Mouse (Mus musculus): Measurements from ENCODE around the gene Slc9a5. TPM values are rescaled to one million over a fixed set of nuclear protein-coding genes. Genes with fewer than 3 reads are reported as not detected.

Slc9a5 gene
- polyA plus RNA-seq, 1 experiment, result 5.0 TPM

DNA sequence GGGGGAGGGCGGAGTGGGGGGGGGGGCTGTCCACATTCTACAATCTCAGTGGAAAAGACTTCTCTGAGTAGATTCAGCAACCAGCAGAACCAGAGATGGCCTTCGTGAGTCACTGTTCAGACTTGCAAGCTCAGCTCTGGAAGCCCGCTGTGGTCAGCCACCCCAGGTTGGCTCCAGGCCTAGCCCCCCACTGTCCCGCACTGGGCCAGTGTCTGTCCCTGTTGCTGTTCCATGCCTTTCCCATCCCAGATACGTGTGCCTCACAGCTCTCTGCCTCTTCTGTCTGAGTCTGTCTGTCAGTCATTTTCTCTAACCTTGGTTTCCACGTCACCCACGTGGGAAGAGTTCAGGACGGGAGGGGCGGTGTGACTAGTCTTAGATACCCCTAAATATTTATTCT, 23.8 kb downstream of the Slc9a5 start:
- H3K27ac ChIP-seq (ENCODE audit: insufficient read depth, low read depth, low read length), result no peak overlapping the region

DNA sequence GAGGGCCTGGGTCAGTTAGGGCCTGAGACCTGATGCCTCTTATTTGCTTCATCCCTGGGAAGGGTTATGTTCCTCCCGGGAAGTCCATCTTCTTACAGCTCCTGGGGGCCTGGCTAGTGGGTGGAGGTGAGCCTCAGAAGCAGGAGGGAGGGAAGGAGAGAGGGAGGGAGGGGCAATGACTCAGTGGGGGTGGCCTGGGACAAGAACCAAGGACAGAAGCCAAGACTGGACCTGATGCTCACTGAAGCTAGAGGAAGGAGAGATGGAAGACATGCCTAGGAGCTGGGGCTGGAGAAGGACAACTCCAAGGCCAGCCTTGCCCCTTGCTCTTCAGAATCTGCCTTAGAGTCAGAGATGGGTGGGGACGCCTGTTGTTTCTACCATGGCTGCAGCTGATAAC, 24.4 kb downstream of the Slc9a5 start, which contains the start of gene Plekhg4:
Gene Plekhg4, plus strand, starts transcription at position 243 of the 400 bp plus-strand sequence.
- Histone ChIP-seq H3K4me1 (ENCODE audit: control insufficient read depth, insufficient read depth, low read length) (0 out of 2 replicates have a peak, but pooled peaks cover 2% of the 10 kb centered on the region), H3K27ac (ENCODE audit: insufficient read depth, low read depth, low read length) (no peak within 1 kb of the TSS), H3K4me3 (ENCODE audit: insufficient read depth, low read length) (no peak within 1 kb of the TSS)
- TF ChIP-seq CTCF (IDR thresholded peaks at IDR 0.05; ENCODE audit: low read depth, low read length), result no peak
- TF ChIP-seq POLR2A (IDR thresholded peaks at IDR 0.05; ENCODE audit: borderline replicate concordance, low read depth, low read length), result no peak

More for the DNA sequence above, 23.8 kb downstream of the Slc9a5 start:
- Histone ChIP-seq H3K4me3 (ENCODE audit: insufficient read depth, low read length) (no peak overlapping the region), H3K4me1 (ENCODE audit: control insufficient read depth, insufficient read depth, low read length) (0 out of 2 replicates have a peak, but pooled peaks cover 2% of the 10 kb centered on the region)
- TF ChIP-seq CTCF (IDR thresholded peaks at IDR 0.05; ENCODE audit: low read depth, low read length), result no peak
- no peak for TF ChIP-seq POLR2A (IDR thresholded peaks at IDR 0.05; ENCODE audit: borderline replicate concordance, low read depth, low read length)

GRCm38 (mm10) chr8:105374513-105374966, 25.9 kb downstream of the Slc9a5 start:
- Histone ChIP-seq H3K27ac (ENCODE audit: insufficient read depth, low read depth, low read length) (no peak overlapping the region), H3K4me1 (ENCODE audit: control insufficient read depth, insufficient read depth, low read length) (0 out of 2 replicates have a peak, but pooled peaks cover 2% of the 10 kb centered on the region), H3K4me3 (ENCODE audit: insufficient read depth, low read length) (no peak overlapping the region)
- TF ChIP-seq POLR2A (IDR thresholded peaks at IDR 0.05; ENCODE audit: borderline replicate concordance, low read depth, low read length) (no peak), CTCF (IDR thresholded peaks at IDR 0.05; ENCODE audit: low read depth, low read length) (peak; percentile 25; the same call in 1 of the 2 replicates)

- TF ChIP-seq POLR2A (IDR thresholded peaks at IDR 0.05; ENCODE audit: borderline replicate concordance, low read depth, low read length) (no peak), CTCF (IDR thresholded peaks at IDR 0.05; ENCODE audit: low read depth, low read length) (no peak)
- Histone ChIP-seq H3K27ac (ENCODE audit: insufficient read depth, low read depth, low read length) (no peak overlapping the region), H3K4me3 (ENCODE audit: insufficient read depth, low read length) (no peak overlapping the region), H3K4me1 (ENCODE audit: control insufficient read depth, insufficient read depth, low read length) (no peaks in the 10 kb centered on the region)
Observed at GRCm38 (mm10) chr8:105378673-105379072, 30.0 kb downstream of the Slc9a5 start.

DNA sequence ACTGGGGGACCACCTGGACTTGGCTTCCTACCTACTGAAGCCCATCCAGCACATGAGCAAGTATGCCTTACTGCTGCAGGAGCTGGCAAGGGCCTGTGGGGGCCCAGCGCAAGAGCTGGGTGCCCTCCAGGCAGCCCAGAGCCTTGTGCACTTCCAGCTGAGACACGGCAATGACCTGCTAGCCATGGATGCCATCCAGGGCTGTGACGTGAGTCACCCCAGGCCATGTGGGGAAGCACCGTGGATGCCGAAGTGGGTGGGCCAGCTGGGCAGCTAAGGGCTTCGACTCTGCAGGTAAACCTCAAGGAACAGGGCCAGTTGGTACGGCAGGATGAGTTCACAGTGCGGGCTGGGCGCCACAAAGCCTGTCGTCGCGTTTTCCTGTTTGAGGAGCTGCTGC, 31.7 kb downstream of the Slc9a5 start:
- Histone ChIP-seq H3K4me3 (ENCODE audit: insufficient read depth, low read length) (no peak overlapping the region), H3K4me1 (ENCODE audit: control insufficient read depth, insufficient read depth, low read length) (peaks cover 9% of the 10 kb centered on the region), H3K27ac (ENCODE audit: insufficient read depth, low read depth, low read length) (no peak overlapping the region)
- TF ChIP-seq POLR2A (IDR thresholded peaks at IDR 0.05; ENCODE audit: borderline replicate concordance, low read depth, low read length) (no peak), CTCF (IDR thresholded peaks at IDR 0.05; ENCODE audit: low read depth, low read length) (no peak)

- Histone ChIP-seq H3K4me3 (ENCODE audit: insufficient read depth, low read length) (no peak overlapping the region), H3K4me1 (ENCODE audit: control insufficient read depth, insufficient read depth, low read length) (peaks cover 18% of the 10 kb centered on the region), H3K27ac (ENCODE audit: insufficient read depth, low read depth, low read length) (no peak overlapping the region)
- TF ChIP-seq CTCF (IDR thresholded peaks at IDR 0.05; ENCODE audit: low read depth, low read length) (no peak), POLR2A (IDR thresholded peaks at IDR 0.05; ENCODE audit: borderline replicate concordance, low read depth, low read length) (no peak)
Observed at GRCm38 (mm10) chr8:105384070-105384469, 35.4 kb downstream of the Slc9a5 start.

DNA sequence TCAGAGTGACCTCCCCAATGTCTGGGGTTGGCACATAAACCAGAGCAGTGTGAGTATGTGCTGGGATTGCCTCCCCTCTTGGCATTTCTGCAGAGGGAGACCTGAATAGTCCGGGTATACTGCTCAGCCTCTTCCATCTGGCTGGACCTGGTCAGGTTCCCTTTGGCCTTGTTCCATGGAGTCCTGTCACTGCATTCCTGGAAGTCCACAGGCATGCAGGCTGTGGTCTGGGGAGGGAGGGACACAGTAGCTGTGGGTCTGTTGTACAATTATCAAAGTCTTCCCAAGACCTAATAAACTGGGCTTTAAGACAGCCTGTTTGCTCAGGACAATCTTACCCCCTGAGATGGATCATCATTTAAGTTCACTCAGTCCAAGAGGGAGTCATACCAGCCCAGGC, 38.5 kb downstream of the Slc9a5 start:
- Histone ChIP-seq H3K4me3 (ENCODE audit: insufficient read depth, low read length) (no peak overlapping the region), H3K27ac (ENCODE audit: insufficient read depth, low read depth, low read length) (no peak overlapping the region), H3K4me1 (ENCODE audit: control insufficient read depth, insufficient read depth, low read length) (peaks cover 18% of the 10 kb centered on the region)
- no peak for TF ChIP-seq POLR2A (IDR thresholded peaks at IDR 0.05; ENCODE audit: borderline replicate concordance, low read depth, low read length)
- no peak for TF ChIP-seq CTCF (IDR thresholded peaks at IDR 0.05; ENCODE audit: low read depth, low read length)

- Histone ChIP-seq H3K4me3 (ENCODE audit: insufficient read depth, low read length) (no peak overlapping the region), H3K4me1 (ENCODE audit: control insufficient read depth, insufficient read depth, low read length) (peaks cover 30% of the 10 kb centered on the region), H3K27ac (ENCODE audit: insufficient read depth, low read depth, low read length) (no peak overlapping the region)
- TF ChIP-seq POLR2A (IDR thresholded peaks at IDR 0.05; ENCODE audit: borderline replicate concordance, low read depth, low read length), result no peak
- no peak for TF ChIP-seq CTCF (IDR thresholded peaks at IDR 0.05; ENCODE audit: low read depth, low read length)
Observed at GRCm38 (mm10) chr8:105389096-105389495, 40.5 kb downstream of the Slc9a5 start.

- H3K27ac ChIP-seq (ENCODE audit: insufficient read depth, low read depth, low read length), result peak overlapping the region; percentile 11
- H3K4me3 ChIP-seq (ENCODE audit: insufficient read depth, low read length), result no peak overlapping the region
- no peak for TF ChIP-seq CTCF (IDR thresholded peaks at IDR 0.05; ENCODE audit: low read depth, low read length)
- peaks cover 15% of the 10 kb centered on the region for H3K4me1 ChIP-seq (ENCODE audit: control insufficient read depth, insufficient read depth, low read length)
Observed at GRCm38 (mm10) chr8:105393089-105393787, 44.6 kb downstream of the Slc9a5 start.

DNA sequence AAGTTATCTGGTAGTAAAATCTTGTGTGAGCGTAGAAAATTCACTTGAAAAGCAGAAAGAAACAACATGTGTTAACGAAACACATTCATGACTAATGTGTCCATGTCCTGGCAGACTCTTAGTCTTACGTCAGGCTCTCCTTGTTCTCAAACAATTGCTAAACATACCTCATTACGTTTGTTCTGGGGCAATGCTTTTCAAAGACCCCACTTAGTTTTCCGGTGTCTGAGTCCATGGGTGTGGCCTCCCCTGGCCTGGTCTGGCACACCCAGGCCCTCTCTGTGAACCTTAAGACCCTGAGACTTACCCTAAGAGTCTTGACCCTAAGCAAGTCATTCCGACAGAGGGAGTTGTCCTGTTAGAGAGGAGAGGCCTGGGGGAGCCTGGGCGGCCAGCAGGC, 45.3 kb downstream of the Slc9a5 start:
- no peak overlapping the region for H3K4me3 ChIP-seq (ENCODE audit: insufficient read depth, low read length)
- H3K4me1 ChIP-seq (ENCODE audit: control insufficient read depth, insufficient read depth, low read length), result peaks cover 15% of the 10 kb centered on the region
- H3K27ac ChIP-seq (ENCODE audit: insufficient read depth, low read depth, low read length), result no peak overlapping the region; the same call in 1 of the 2 replicates
- TF ChIP-seq POLR2A (IDR thresholded peaks at IDR 0.05; ENCODE audit: borderline replicate concordance, low read depth, low read length), result no peak
- TF ChIP-seq CTCF (IDR thresholded peaks at IDR 0.05; ENCODE audit: low read depth, low read length), result no peak
